Mouse (Mus musculus): ENCODE data around the gene Scarb2. TPM values are rescaled to one million over a fixed set of nuclear protein-coding genes. Genes with fewer than 3 reads are reported as not detected.

The Scarb2 gene
- polyA plus RNA-seq, 1 experiment = 8.4 TPM

DNA sequence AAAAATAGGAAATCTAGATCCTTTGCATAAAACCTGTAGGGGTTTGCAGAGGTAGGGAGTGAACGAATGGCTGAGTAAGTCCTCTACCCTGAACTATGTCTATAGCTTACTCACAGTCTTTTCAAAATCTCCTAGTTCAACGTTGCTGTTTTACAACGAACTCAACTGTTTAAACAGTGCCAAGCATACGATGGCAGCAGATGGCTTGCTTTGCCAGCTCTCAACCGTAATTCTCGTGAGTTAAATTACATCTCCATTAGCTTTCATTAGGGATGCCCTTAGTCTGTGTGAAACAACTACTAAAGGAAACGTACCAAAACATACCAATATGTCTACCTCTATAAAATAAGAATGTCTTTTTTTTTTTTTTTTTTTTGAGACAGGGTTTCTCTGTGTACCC is 75.0 kb downstream of the Scarb2 start:
- H3K27ac ChIP-seq (ENCODE audit: insufficient read depth, low read depth, low read length) = no peak overlapping the region
- H3K27me3 ChIP-seq (ENCODE audit: control insufficient read depth, insufficient read depth, low read length) = no peaks in the 10 kb centered on the region
- no peak for TF ChIP-seq POLR2A (IDR thresholded peaks at IDR 0.05; ENCODE audit: low read depth, low read length)
- no peak for TF ChIP-seq CTCF (IDR thresholded peaks at IDR 0.05; ENCODE audit: extremely low read depth, insufficient read length, insufficient replicate concordance, low read depth, low read length)
- WGBS = 70% methylated on average over 7 of the region's 7 CpGs
- no peaks in the 10 kb centered on the region; the same call in 1 of the 2 replicates for H3K4me1 ChIP-seq (ENCODE audit: control insufficient read depth, insufficient read depth, insufficient read length, low read length)
- H3K4me3 ChIP-seq (ENCODE audit: low read depth, low read length) = no peak overlapping the region
- H3K36me3 ChIP-seq (ENCODE audit: control insufficient read depth, insufficient read depth, low read length) = peaks cover 23% of the 10 kb centered on the region

DNA sequence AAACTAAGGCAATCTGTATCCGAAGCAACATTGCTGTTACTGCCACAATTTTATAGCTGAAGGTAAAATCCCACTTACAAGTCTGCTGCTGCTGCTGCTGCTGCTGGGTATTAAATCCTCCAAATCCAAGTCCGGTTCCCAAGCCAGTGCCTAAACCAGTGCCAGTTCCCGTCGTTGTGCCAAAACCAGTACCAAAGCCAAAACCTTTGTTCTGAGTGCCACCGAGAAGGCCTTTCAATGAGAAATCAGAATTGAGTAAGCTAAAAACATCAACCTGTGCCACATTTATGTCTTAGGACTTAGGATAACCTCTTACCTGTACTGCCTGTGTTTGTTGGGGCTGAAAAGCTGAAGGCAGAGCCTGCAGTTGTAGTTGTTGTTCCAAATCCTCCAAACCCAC is 75.9 kb downstream of the Scarb2 start:
- Histone ChIP-seq H3K4me1 (ENCODE audit: control insufficient read depth, insufficient read depth, insufficient read length, low read length) (no peaks in the 10 kb centered on the region; the same call in 1 of the 2 replicates), H3K27ac (ENCODE audit: insufficient read depth, low read depth, low read length) (no peak overlapping the region), H3K4me3 (ENCODE audit: low read depth, low read length) (no peak overlapping the region), H3K36me3 (ENCODE audit: control insufficient read depth, insufficient read depth, low read length) (peaks cover 23% of the 10 kb centered on the region), H3K27me3 (ENCODE audit: control insufficient read depth, insufficient read depth, low read length) (no peaks in the 10 kb centered on the region)
- 84% methylated on average over 5 of the region's 5 CpGs for WGBS
- TF ChIP-seq POLR2A (IDR thresholded peaks at IDR 0.05; ENCODE audit: low read depth, low read length) = no peak
- no peak for TF ChIP-seq CTCF (IDR thresholded peaks at IDR 0.05; ENCODE audit: extremely low read depth, insufficient read length, insufficient replicate concordance, low read depth, low read length)

DNA sequence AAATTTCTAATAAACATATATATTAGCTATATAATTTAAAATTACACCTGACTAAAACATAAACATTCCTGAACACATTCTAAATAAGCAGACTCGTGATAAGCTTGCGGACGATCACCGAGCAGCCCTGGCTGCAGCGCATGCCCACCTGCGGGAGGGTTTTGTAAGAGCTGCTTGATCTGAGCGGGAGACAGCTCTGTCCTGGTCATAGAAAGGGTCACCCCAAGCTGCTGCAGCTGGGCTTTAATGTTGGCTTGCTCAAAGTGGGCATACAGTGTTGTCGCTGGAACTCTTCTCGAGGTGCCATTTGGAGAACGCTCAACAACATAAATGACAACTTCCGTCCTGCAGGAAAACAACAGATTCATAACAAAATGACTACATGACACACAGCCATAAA is 82.5 kb downstream of the Scarb2 start:
- Histone ChIP-seq H3K27me3 (ENCODE audit: control insufficient read depth, insufficient read depth, low read length) (no peaks in the 10 kb centered on the region), H3K4me3 (ENCODE audit: low read depth, low read length) (no peak overlapping the region), H3K4me1 (ENCODE audit: control insufficient read depth, insufficient read depth, insufficient read length, low read length) (peaks cover 2% of the 10 kb centered on the region; the same call in 1 of the 2 replicates), H3K27ac (ENCODE audit: insufficient read depth, low read depth, low read length) (no peak overlapping the region), H3K36me3 (ENCODE audit: control insufficient read depth, insufficient read depth, low read length) (peaks cover 61% of the 10 kb centered on the region)
- WGBS = 96% methylated on average over 11 of the region's 11 CpGs
- TF ChIP-seq CTCF (IDR thresholded peaks at IDR 0.05; ENCODE audit: extremely low read depth, insufficient read length, insufficient replicate concordance, low read depth, low read length) (no peak), POLR2A (IDR thresholded peaks at IDR 0.05; ENCODE audit: low read depth, low read length) (no peak)

DNA sequence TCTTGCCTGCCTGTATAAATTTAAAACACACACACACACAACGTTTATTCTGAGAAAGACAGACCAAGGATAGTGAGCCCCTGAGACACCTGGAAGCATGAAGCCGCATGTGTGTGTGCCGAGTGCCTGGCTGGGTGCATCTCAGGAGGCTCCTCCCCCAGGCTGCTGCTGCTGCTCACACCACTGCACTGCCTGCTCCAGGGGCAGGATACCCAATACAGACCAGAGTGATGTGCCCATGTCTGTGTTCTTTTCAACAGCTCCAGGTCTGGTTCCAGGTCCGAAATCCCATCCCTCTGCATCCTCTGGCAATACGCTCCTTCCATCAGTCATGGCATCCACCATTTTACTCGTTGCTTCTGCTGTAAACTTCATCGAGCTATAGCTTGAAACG is 92.7 kb downstream of the Scarb2 start:
- H3K27ac ChIP-seq (ENCODE audit: insufficient read depth, low read depth, low read length) = no peak overlapping the region
- H3K27me3 ChIP-seq (ENCODE audit: control insufficient read depth, insufficient read depth, low read length) = no peaks in the 10 kb centered on the region
- 81% methylated on average over 8 of the region's 8 CpGs for WGBS
- no peak overlapping the region for H3K4me3 ChIP-seq (ENCODE audit: low read depth, low read length)
- no peaks in the 10 kb centered on the region for H3K4me1 ChIP-seq (ENCODE audit: control insufficient read depth, insufficient read depth, insufficient read length, low read length)
- TF ChIP-seq POLR2A (IDR thresholded peaks at IDR 0.05; ENCODE audit: low read depth, low read length) (no peak), CTCF (IDR thresholded peaks at IDR 0.05; ENCODE audit: extremely low read depth, insufficient read length, insufficient replicate concordance, low read depth, low read length) (no peak)
- H3K36me3 ChIP-seq (ENCODE audit: control insufficient read depth, insufficient read depth, low read length) = peaks cover 33% of the 10 kb centered on the region

DNA sequence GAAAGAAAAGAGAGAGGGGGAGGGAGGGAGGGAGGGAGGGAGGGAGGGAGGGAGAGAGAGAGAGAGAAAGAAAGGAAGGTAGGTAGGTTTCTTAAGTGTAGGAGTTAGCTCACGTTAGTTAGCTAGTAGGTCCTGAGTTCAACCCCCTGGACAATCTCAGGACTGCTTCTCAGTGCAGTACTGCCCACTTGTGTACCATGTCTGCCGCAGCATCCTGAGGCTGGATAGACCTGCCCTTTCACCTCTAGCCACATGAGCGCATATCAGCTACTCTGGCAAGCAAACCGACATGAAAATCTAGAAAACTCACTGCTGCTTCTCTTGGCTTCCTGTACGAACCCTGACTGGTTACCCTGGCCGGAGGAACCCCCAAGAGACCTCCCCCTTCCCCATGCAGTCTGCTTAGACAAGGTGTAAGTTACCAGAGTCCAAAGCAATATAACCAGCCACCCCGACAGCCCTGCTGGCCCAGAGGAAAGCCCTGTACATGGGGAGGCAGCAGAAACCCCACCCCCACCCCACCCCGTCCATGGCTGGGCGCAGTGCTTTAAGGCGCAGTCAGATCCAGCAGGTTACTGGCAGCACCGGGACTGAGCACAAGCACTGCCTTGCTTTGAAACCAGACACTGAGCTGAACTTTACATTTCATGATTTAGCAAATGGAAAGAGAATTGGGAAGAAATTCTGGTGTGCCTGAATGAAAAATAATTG is 93.2 kb downstream of the Scarb2 start:
- WGBS = 84% methylated on average over 11 of the region's 11 CpGs
- Histone ChIP-seq H3K36me3 (ENCODE audit: control insufficient read depth, insufficient read depth, low read length) (peaks cover 30% of the 10 kb centered on the region), H3K27me3 (ENCODE audit: control insufficient read depth, insufficient read depth, low read length) (no peaks in the 10 kb centered on the region), H3K27ac (ENCODE audit: insufficient read depth, low read depth, low read length) (no peak overlapping the region), H3K4me1 (ENCODE audit: control insufficient read depth, insufficient read depth, insufficient read length, low read length) (no peaks in the 10 kb centered on the region), H3K4me3 (ENCODE audit: low read depth, low read length) (no peak overlapping the region)
- TF ChIP-seq CTCF (IDR thresholded peaks at IDR 0.05; ENCODE audit: extremely low read depth, insufficient read length, insufficient replicate concordance, low read depth, low read length) = no peak
- no peak for TF ChIP-seq POLR2A (IDR thresholded peaks at IDR 0.05; ENCODE audit: low read depth, low read length)

- 49% methylated on average over 7 of the region's 7 CpGs for WGBS
- Histone ChIP-seq H3K36me3 (ENCODE audit: control insufficient read depth, insufficient read depth, low read length) (peaks cover 15% of the 10 kb centered on the region), H3K27ac (ENCODE audit: insufficient read depth, low read depth, low read length) (no peak overlapping the region), H3K4me1 (ENCODE audit: control insufficient read depth, insufficient read depth, insufficient read length, low read length) (no peaks in the 10 kb centered on the region), H3K27me3 (ENCODE audit: control insufficient read depth, insufficient read depth, low read length) (no peaks in the 10 kb centered on the region), H3K4me3 (ENCODE audit: low read depth, low read length) (no peak overlapping the region)
- TF ChIP-seq POLR2A (IDR thresholded peaks at IDR 0.05; ENCODE audit: low read depth, low read length) (no peak), CTCF (IDR thresholded peaks at IDR 0.05; ENCODE audit: extremely low read depth, insufficient read length, insufficient replicate concordance, low read depth, low read length) (no peak)
Measured at GRCm38 (mm10) chr5:92411461-92412140, 95.0 kb downstream of the Scarb2 start.

GRCm38 (mm10) chr5:92410486-92410885 is 96.1 kb downstream of the Scarb2 start:
- peaks cover 10% of the 10 kb centered on the region for H3K36me3 ChIP-seq (ENCODE audit: control insufficient read depth, insufficient read depth, low read length)
- no peak overlapping the region for H3K27ac ChIP-seq (ENCODE audit: insufficient read depth, low read depth, low read length)
- H3K4me1 ChIP-seq (ENCODE audit: control insufficient read depth, insufficient read depth, insufficient read length, low read length) = no peaks in the 10 kb centered on the region
- 92% methylated on average over 5 of the region's 5 CpGs for whole genome bisulfite sequencing
- no peak for TF ChIP-seq POLR2A (IDR thresholded peaks at IDR 0.05; ENCODE audit: low read depth, low read length)
- no peak for TF ChIP-seq CTCF (IDR thresholded peaks at IDR 0.05; ENCODE audit: extremely low read depth, insufficient read length, insufficient replicate concordance, low read depth, low read length)
- H3K27me3 ChIP-seq (ENCODE audit: control insufficient read depth, insufficient read depth, low read length) = no peaks in the 10 kb centered on the region
- no peak overlapping the region for H3K4me3 ChIP-seq (ENCODE audit: low read depth, low read length)
